In the genomic region with DNA sequence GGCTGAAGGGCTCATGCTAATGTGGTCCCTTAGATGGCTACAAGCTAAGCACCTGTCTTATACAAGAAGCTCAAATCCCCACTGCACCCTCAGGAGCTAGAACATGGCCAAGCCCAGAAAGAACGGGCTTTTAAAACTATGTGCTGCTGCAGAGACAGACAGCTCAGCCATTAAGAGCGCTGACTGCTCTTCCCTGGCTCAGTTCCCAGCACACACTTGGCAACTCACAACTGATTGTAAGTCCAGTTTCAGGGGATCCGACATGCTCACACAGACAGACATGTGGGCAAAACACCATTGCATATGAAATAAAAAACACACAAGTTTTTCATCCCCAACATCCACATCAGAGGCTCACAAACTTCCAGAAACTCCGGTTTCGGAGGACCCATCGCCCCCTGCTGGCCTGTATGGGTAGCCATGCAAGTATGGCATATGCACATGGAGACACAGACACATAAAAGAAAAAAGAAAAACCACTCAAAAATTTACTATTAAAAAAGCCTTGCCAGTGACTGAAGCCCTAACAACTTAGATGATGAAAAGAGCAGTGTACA, we compare ENCODE assay signal across 10 mouse cellular contexts.
A peak's percentile ranks its signal among the peaks of the same experiment; 100 is the strongest.
DNase-seq lines count a peak whose midpoint lies in the region; ATAC-seq and TF ChIP-seq lines count a peak whose summit lies in the region.
"Had no signal": no experiment of that assay in that cellular context is flagged by ENCODE, and none has a peak within 500 bp of the region (broad histone marks: within the 10 kb centered on the region; RNA-seq: fewer than 3 reads in every experiment).

No protein-coding gene starts in this region.

- peaks cover 46% of the 10 kb centered on the region for H3K4me1 ChIP-seq in heart, embryonic 10.5 days
- H3K4me1 ChIP-seq in lung, postnatal 0 days (ENCODE audit: insufficient read depth, low read depth, low read length) = peaks cover 28% of the 10 kb centered on the region

- H3K9ac ChIP-seq in lung, postnatal 0 days (replicated peaks; ENCODE audit: low read depth) = no peak overlapping the region

- ATAC-seq in lung, postnatal 0 days = no peak
- ATAC-seq in Patski = no peak
- ATAC-seq in activated CD4-positive, CD25-positive, alpha-beta regulatory T cell, adult 4 months = no peak
- ATAC-seq: intestine, embryonic 16.5 days had no signal

- peak; percentile 61 for TF ChIP-seq CTCF in lung, postnatal 0 days (IDR thresholded peaks at IDR 0.05)
- TF ChIP-seq CTCF in Patski (IDR thresholded peaks at IDR 0.05) = peak; percentile 63

- no peaks in the 10 kb centered on the region for H3K27me3 ChIP-seq in heart, embryonic 10.5 days (ENCODE audit: insufficient read depth, poor library complexity, severe bottlenecking)
- H3K27me3 ChIP-seq in lung, postnatal 0 days (replicated peaks; ENCODE audit: insufficient read depth, low read length) = no peaks in the 10 kb centered on the region
- no peaks in the 10 kb centered on the region for H3K27me3 ChIP-seq in Patski

- no peak overlapping the region for H3K4me3 ChIP-seq in heart, embryonic 10.5 days
- no peak overlapping the region for H3K4me3 ChIP-seq in lung, postnatal 0 days (ENCODE audit: low read depth, low read length)

- no peak overlapping the region for H3K4me2 ChIP-seq in lung, postnatal 0 days (replicated peaks; ENCODE audit: low read depth, low read length)
- H3K4me2 ChIP-seq: heart, embryonic 11.5 days had no signal

- no peak for TF ChIP-seq EP300 in lung, postnatal 0 days (IDR thresholded peaks at IDR 0.05)

- no peaks in the 10 kb centered on the region for H3K9me3 ChIP-seq in heart, embryonic 10.5 days
- H3K9me3 ChIP-seq in lung, postnatal 0 days (ENCODE audit: low read length) = no peaks in the 10 kb centered on the region

- CTCF ChIA-PET in Patski (lab: Charles Lee) = no interaction called here

- no peak overlapping the region for H3K27ac ChIP-seq in heart, embryonic 10.5 days
- no peak overlapping the region for H3K27ac ChIP-seq in lung, postnatal 0 days (ENCODE audit: low read length)

- peak; percentile 46 for DNase-seq in heart, postnatal 4 days
- DNase-seq in heart, embryonic 10.5 days (ENCODE audit: low spot score) = no peak
- peak; percentile 38 for DNase-seq in lung, postnatal 0 days (ENCODE audit: low spot score)
- no peak for DNase-seq in lung, postnatal 36 days
- no peak for DNase-seq in Patski (ENCODE audit: low read depth, low spot score)
- DNase-seq in lung, postnatal 4 days = peak; percentile 28 to 29
- DNase-seq: cerebellum, adult 9-11 months had no signal

- no peaks in the 10 kb centered on the region for H3K36me3 ChIP-seq in heart, embryonic 10.5 days
- H3K36me3 ChIP-seq in lung, postnatal 0 days (ENCODE audit: insufficient read depth, low read length) = no peaks in the 10 kb centered on the region

- POLR2A ChIA-PET in Patski (lab: Charles Lee) = no interaction called here

- in situ Hi-C loops in Patski (cut with MboI; ENCODE audit: low pct_unique_long_range_greater_than_20kb) = loop anchor here (25.0 kb wide), 1 partner anchor 322 kb away; no protein-coding TSS in a partner anchor

- 87% methylated on average over 6 of the region's 6 CpGs for WGBS in heart, embryonic 10.5 days
- 74% methylated on average over 6 of the region's 6 CpGs for WGBS in lung, postnatal 0 days

Comparison
In these comparisons a context has a peak if more than half of its experiments do, and no peak if none do; other contexts are left out.
1. DNase-seq: peak in heart, postnatal 4 days (single experiment), lung, postnatal 0 days (single experiment) and lung, postnatal 4 days (2 of 2); none in heart, embryonic 10.5 days (single experiment), lung, postnatal 36 days (single experiment) and Patski (single experiment).